Mouse (Mus musculus) embryonic facial prominence, embryonic 10.5 days (tissue): ENCODE data around the gene Atat1. TPM values are rescaled to one million over a fixed set of nuclear protein-coding genes. Genes with fewer than 3 reads are reported as not detected.
A peak's percentile ranks its signal among the peaks of the same experiment; 100 is the strongest.

Experiments
- DNase-seq: peaks from one replicate; pipeline ENCODE4 v3.0.0-alpha.2; 2017; ENCODE audit warnings: low spot score
- H3K27ac ChIP-seq: fragments of 300-500 bp; sonication (generic); replicated peaks from 2 replicates; pipeline ENCODE4 v1.5.1; 2016; ENCODE audit warnings: mild to moderate bottlenecking
- H3K27me3 ChIP-seq: fragments of 300-500 bp; sonication (generic); replicated peaks from 2 replicates; pipeline ENCODE4 v1.6.1; 2016; ENCODE audit warnings: low read depth, mild to moderate bottlenecking; ENCODE audit not compliant: poor library complexity, severe bottlenecking
- H3K36me3 ChIP-seq: fragments of 300-500 bp; sonication (generic); replicated peaks from 2 replicates; pipeline ENCODE4 v1.6.1; 2016; ENCODE audit warnings: mild to moderate bottlenecking, moderate library complexity
- H3K4me1 ChIP-seq: fragments of 300-500 bp; sonication (generic); 2 replicates; pipeline ENCODE4 v1.6.1; 2016
- H3K4me3 ChIP-seq: fragments of 300-500 bp; sonication (generic); 2 replicates; pipeline ENCODE4 v1.5.1; 2016; ENCODE audit warnings: mild to moderate bottlenecking, moderate library complexity
- H3K9me3 ChIP-seq: fragments of 300-500 bp; sonication (generic); 2 replicates; pipeline ENCODE4 v1.6.1; 2016; ENCODE audit warnings: mild to moderate bottlenecking
- WGBS: fragments of 180-500 bp; shearing (Covaris S2); methylation state at CpG from one replicate; pipeline ENCODE4 v1.1.7; 2016; 5-methylcytosine and 5-hydroxymethylcytosine counted together
- polyA plus RNA-seq: library from polyadenylated mRNA; unstranded; fragments of >200 nt; fragmentation: Nextera tagmentation; extraction: Ambion mirVana; gene quantifications from 2 replicates; pipeline ENCODE4 v1.2.1, GENCODE M21; 2016

Atat1 gene
- polyA plus RNA-seq, 1 experiment from 2014 or later = 130 TPM

DNA sequence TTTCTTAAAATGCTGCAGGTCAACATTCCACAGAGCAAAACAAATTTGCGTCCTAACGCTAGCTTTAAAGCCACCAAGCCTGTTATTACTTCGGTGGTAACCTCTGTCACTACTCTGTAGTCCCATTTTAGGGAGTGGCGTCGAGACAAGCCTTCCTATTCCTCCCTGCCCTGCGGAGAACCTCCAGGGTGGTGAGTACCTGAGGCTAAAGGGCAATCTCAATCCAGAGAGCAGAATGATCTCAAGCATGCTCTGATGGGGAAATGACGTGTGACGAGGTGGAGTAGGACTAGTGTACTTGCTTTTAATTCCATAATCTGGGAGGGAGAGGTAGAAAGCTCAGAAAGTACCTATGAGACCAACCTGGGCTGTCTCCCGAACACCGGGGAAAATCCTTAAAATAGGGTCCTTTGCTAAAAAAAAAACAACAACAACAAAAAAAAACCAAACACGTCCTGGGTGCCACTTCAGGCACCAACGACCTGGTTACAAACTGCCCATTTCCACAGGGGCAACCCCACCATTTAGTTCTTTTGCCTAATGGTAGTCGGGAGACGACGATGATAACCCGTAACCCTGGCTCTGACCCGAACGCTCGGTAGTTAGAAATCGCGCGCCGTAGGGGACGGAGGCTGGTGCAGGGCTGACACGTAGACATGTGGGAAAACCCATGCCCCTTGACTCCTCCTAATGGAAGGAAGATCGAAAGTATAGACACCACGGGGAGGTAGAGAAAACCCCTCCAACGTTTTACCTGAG is 5.8 kb upstream of the Atat1 start:
- H3K27ac ChIP-seq = peak overlapping the region; percentile 97
- no peak for DNase-seq

DNA sequence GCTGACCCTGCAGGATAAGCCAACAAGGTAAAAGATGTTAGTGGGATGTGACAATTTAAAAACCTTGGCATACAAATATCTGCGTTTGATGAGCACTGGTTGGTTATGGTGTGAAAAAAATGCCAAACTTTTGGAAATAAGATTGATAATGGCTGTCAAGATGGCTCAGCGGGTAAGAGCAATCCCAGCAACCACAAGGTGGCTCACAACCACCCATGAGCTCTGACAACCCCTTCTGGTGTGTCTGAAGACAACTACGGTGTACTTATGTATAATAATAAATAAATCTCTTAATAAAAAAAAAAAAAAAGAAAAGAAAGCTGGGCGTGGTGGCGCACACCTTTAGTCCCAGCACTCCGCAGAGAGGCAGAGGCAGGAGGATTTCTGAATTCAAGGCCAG is 5.1 kb upstream of the Atat1 start:
- Histone ChIP-seq H3K27me3 (no peaks in the 10 kb centered on the region), H3K4me1 (peaks cover 21% of the 10 kb centered on the region), H3K4me3 (peak overlapping the region; percentile 83), H3K27ac (no peak overlapping the region), H3K36me3 (peaks cover 55% of the 10 kb centered on the region), H3K9me3 (no peaks in the 10 kb centered on the region)
- 86% methylated on average over 6 of the region's 6 CpGs for WGBS
- DNase-seq = no peak

More for the DNA sequence above, 5.8 kb upstream of the Atat1 start:
- no peaks in the 10 kb centered on the region for H3K27me3 ChIP-seq
- H3K9me3 ChIP-seq = no peaks in the 10 kb centered on the region
- 4% methylated on average over 28 of the region's 28 CpGs for WGBS
- peak overlapping the region; percentile 83 for H3K4me3 ChIP-seq
- peaks cover 60% of the 10 kb centered on the region for H3K36me3 ChIP-seq
- peaks cover 26% of the 10 kb centered on the region for H3K4me1 ChIP-seq

- H3K27ac ChIP-seq = peak overlapping the region; percentile 88
- peak overlapping the region; percentile 79 for H3K4me3 ChIP-seq
- DNase-seq = no peak
- H3K9me3 ChIP-seq = no peaks in the 10 kb centered on the region
- peaks cover 84% of the 10 kb centered on the region for H3K36me3 ChIP-seq
- H3K27me3 ChIP-seq = no peaks in the 10 kb centered on the region
- 24% methylated on average over 20 of the region's 20 CpGs for WGBS
- peaks cover 18% of the 10 kb centered on the region for H3K4me1 ChIP-seq
These were observed 523 bp downstream of the Atat1 start for GRCm38 (mm10) chr17:35909186-35909918.

DNA sequence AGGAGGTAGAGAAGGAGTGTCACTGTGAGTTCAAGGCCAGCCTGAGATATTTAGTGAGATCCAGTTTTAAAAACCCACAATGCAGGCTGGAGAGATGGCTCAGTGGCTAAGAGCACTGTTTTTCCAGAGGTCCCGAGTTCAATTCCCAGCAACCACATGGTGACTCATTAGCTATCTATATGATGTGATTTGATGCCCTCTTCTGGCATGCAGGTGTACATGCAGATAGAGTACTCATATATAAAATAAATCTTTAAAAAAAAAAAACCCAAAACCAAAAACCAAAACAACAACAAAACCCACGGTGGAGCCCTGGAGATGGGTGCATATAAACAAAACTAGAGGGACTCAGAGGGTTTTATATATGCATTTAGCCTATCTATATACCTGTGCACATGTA is 2.3 kb downstream of the Atat1 start:
- 84% methylated on average over 2 of the region's 2 CpGs for WGBS
- Histone ChIP-seq H3K27ac (no peak overlapping the region), H3K36me3 (peaks cover 84% of the 10 kb centered on the region), H3K4me3 (no peak overlapping the region), H3K27me3 (no peaks in the 10 kb centered on the region), H3K9me3 (no peaks in the 10 kb centered on the region), H3K4me1 (peaks cover 18% of the 10 kb centered on the region)
- no peak for DNase-seq

- Histone ChIP-seq H3K27me3 (no peaks in the 10 kb centered on the region), H3K36me3 (peaks cover 85% of the 10 kb centered on the region)
These were observed 4.3 kb downstream of the Atat1 start for GRCm38 (mm10) chr17:35905587-35905986.

GRCm38 (mm10) chr17:35903992-35904355 is 5.9 kb downstream of the Atat1 start:
- H3K4me1 ChIP-seq = peaks cover 9% of the 10 kb centered on the region
- H3K27me3 ChIP-seq = no peaks in the 10 kb centered on the region
- no peak overlapping the region for H3K4me3 ChIP-seq
- no peak for DNase-seq
- WGBS = 80% methylated on average over 4 of the region's 4 CpGs
- no peak overlapping the region for H3K27ac ChIP-seq
- H3K9me3 ChIP-seq = no peaks in the 10 kb centered on the region
- peaks cover 100% of the 10 kb centered on the region for H3K36me3 ChIP-seq

More at GRCm38 (mm10) chr17:35905587-35905986, 4.3 kb downstream of the Atat1 start:
- H3K4me1 ChIP-seq = peaks cover 18% of the 10 kb centered on the region
- H3K4me3 ChIP-seq = no peak overlapping the region
- H3K27ac ChIP-seq = no peak overlapping the region
- WGBS = 92% methylated on average over 1 of the region's 1 CpGs
- DNase-seq = no peak
- H3K9me3 ChIP-seq = no peaks in the 10 kb centered on the region

DNA sequence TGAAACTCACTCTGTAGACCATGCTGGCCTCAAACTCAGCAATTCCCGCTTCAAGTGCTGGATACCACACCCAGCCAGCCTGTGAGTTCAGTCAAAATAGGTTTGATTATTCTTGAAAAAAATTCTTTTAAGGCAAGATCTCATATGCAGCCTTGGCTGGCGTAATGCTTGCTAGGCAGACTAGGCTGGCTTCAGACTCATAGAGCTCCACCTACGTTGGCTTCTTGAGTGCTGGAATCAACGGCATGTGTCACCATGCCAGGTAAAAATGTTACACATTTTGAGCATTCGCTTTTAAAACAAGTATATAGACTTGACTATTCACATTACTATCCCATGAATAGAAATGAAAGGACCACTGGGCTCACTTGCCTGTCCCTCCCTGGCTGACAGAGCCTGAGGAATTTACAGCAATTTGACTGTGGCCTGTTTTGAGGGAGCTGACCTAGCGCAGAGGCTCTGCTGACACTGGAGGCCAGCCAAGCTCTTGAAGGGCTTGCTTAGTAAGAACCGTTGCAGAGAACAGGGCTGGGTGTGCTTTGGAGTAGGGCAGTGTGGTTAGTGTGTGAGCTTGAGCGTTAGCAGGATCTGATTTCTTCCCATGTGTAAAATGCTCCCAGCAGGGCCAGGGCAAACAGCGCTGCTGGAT is 6.4 kb downstream of the Atat1 start:
- DNase-seq = no peak
- Histone ChIP-seq H3K27me3 (no peaks in the 10 kb centered on the region), H3K4me3 (no peak overlapping the region), H3K36me3 (peaks cover 98% of the 10 kb centered on the region), H3K27ac (no peak overlapping the region), H3K9me3 (no peaks in the 10 kb centered on the region), H3K4me1 (peaks cover 4% of the 10 kb centered on the region)
- 93% methylated on average over 9 of the region's 9 CpGs for WGBS

GRCm38 (mm10) chr17:35900636-35901035 is 9.2 kb downstream of the Atat1 start:
- H3K27me3 ChIP-seq = no peaks in the 10 kb centered on the region
- no peak overlapping the region for H3K27ac ChIP-seq
- peaks cover 80% of the 10 kb centered on the region for H3K36me3 ChIP-seq
- H3K4me1 ChIP-seq = peaks cover 23% of the 10 kb centered on the region
- no peaks in the 10 kb centered on the region for H3K9me3 ChIP-seq
- DNase-seq = no peak
- H3K4me3 ChIP-seq = no peak overlapping the region
- 87% methylated on average over 3 of the region's 3 CpGs for WGBS

DNA sequence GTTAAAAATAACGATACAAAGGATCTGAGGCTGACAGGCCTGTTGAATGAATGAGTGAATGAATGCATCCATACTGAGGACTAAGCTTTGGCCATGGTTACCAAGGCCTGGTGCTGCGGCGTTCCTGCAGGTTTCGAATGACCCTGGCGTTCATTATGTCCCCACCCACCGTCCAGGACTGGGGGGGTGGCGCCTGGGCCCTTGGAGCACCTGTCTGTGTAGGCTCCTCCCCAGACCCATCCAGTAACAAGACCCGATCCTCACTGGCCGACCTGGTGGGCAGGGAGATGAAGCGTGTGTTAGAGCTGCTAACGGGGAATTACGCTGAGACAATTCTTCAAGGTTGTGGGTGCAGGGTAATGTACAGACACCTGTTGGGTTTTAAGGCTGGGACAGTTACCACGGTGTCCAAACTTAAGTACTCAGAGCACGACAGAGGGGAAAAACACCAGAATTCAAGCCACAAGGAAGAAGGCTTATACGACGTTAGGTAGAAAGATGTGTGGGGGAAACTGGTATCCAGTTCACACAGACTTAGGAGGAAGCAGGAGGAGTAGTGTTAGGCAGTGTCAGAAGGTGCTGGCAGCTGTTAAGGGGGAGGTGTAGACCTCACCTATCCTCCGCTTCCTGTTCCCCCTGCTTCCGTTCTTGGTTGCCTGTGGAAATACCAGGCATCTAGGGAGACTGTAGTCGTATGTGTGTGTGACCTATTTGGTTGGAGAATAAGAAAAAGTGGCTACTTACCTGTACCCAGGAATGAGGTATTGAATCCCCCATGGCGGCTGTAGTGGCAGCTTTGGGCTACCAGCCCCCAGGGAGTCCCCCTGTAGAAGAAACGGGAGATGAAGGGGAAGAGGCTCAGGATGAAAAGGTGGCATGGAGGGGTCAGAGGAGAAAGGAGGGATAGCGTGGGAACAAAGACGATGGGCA is 12.0 kb downstream of the Atat1 start:
- peak; percentile 34 for DNase-seq
- peak overlapping the region; percentile 96 for H3K27ac ChIP-seq
- peaks cover 25% of the 10 kb centered on the region for H3K4me1 ChIP-seq
- WGBS = 46% methylated on average over 23 of the region's 23 CpGs
- no peaks in the 10 kb centered on the region for H3K9me3 ChIP-seq
- H3K4me3 ChIP-seq = peak overlapping the region; percentile 74
- H3K27me3 ChIP-seq = no peaks in the 10 kb centered on the region
- peaks cover 79% of the 10 kb centered on the region for H3K36me3 ChIP-seq

DNA sequence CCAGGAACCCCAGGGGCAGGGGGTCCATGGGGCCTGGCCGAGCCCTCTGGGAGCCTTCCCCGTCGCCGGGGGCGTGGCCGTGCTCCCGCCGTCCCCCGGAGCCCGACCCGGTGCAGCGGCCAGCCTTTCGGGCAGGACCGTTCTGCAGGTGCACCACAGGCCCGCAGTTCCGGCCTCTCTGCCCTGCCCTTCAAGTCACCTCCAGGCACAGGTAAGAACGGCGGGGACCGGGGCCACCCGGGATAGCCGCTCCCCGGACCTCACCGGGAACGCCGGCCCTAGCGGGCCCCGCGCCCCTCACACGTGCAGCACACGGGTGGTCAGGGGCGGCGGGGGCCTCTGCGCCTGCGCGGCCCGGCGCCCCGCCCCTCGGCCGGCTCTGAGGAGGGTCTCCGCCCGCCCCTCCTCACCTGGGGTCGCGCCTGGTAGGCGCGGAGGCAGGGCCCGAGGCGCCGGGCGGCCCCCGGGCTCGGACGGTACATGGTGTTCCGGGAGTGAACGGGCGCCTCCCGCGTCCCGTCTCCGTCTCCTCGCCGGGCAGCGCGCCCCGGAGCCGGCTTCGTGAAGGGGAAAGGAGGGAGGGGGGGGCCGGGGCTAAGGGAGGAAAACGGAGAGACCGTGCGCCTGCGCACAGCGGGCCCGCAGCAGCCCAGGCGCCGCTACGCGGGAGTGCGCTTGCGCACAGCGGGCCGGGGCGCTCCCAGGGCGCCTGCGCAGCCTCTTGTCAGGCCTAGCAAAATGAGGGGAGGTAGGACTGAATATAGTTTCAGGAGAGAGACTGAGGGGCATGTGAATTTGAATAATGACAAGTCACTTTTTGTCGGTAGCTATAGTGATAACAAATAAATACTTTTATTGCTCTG is 12.9 kb downstream of the Atat1 start, which contains the start of gene 2310061I04Rik:
Gene 2310061I04Rik, minus strand, starts transcription at position 651 of the 863 bp plus-strand sequence.
- under 1% methylated on average over 86 of the region's 86 CpGs for WGBS
- Histone ChIP-seq H3K9me3 (no peaks in the 10 kb centered on the region), H3K4me3 (peak within 1 kb of the TSS; percentile 74), H3K36me3 (peaks cover 79% of the 10 kb centered on the region), H3K4me1 (peaks cover 25% of the 10 kb centered on the region), H3K27ac (peak within 1 kb of the TSS; percentile 96), H3K27me3 (no peaks in the 10 kb centered on the region)
- peak; percentile 94 for DNase-seq

DNA sequence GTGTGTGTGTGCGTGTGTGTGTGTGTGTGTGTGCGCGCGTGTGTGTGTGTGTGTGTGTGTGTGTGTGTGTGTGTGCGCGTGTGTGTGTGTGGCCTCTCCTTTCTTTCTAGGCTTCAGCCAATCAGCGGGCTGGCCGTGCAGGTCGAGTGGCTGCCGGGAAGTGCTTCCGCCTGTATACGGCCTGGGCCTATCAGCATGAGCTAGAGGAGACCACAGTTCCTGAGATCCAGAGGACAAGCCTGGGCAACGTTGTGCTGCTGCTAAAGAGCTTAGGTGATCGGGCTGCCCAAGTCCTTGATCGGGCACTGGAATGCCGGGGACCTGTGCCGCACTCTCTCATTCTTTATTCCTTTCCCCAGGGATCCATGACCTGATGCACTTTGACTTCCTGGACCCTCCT is 22.1 kb downstream of the Atat1 start:
- Histone ChIP-seq H3K36me3 (peaks cover 100% of the 10 kb centered on the region), H3K4me1 (no peaks in the 10 kb centered on the region), H3K4me3 (peak overlapping the region; percentile 16; the same call in 1 of the 2 replicates), H3K27me3 (no peaks in the 10 kb centered on the region), H3K27ac (no peak overlapping the region), H3K9me3 (no peaks in the 10 kb centered on the region)
- WGBS = 76% methylated on average over 17 of the region's 17 CpGs
- DNase-seq = no peak
